ENCODE assay signal across 26 mouse cellular contexts in the genomic region with DNA sequence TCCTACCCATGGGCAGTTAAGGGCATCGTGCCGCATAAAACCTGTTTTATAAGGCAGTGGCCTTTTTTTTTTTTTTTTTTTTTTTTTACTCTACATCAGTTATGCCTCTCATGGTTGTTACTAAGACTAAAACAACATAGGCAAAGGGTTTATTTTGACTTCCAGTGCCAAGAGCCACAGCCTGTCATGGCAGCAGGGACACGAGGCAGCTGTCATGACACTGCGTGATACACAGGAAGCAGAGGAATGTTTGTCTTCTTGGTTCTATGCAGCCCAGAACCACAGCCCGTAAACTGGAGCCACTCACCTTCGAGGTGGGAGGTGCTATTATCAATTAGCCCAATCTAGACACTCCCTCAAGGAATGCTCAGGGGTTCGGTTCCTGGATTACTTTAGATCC.
DNase-seq lines count a peak whose midpoint lies in the region; ATAC-seq lines count a peak whose summit lies in the region.
"Had no signal": no experiment of that assay in that cellular context is flagged by ENCODE, and none has a peak within 500 bp of the region (broad histone marks: within the 10 kb centered on the region; RNA-seq: fewer than 3 reads in every experiment).

No protein-coding gene starts in this region.

- no peak overlapping the region for H3K4me2 ChIP-seq in kidney, embryonic 16.5 days (replicated peaks; ENCODE audit: low read depth, low read length)
- H3K4me2 ChIP-seq in lung, embryonic 16.5 days (ENCODE audit: low read depth, low read length): no peak overlapping the region
- H3K4me2 ChIP-seq: embryonic facial prominence, embryonic 12.5 days; embryonic facial prominence, embryonic 15.5 days; heart, embryonic 12.5 days; heart, embryonic 15.5 days had no signal

- DNase-seq in kidney, adult 8-10 months: no peak
- peak; percentile 27 for DNase-seq in kidney, postnatal 14 days
- DNase-seq in kidney, adult 18-20 months: no peak
- no peak for DNase-seq in lung, adult 18-20 months
- DNase-seq: adrenal gland, adult 2 months; adrenal gland, postnatal 14 days; cerebellum, adult 11 months; cerebellum, adult 2 months; cerebellum, adult 9-11 months; cerebellum, postnatal 25 days; forebrain, postnatal 0 days; gastrocnemius, adult 2 months; gastrocnemius, postnatal 14 days; heart, adult 11 months; heart, postnatal 10 days; heart, postnatal 4 days had no signal

- no peak overlapping the region for H3K4me3 ChIP-seq in kidney, embryonic 16.5 days (ENCODE audit: low read length)
- H3K4me3 ChIP-seq in lung, embryonic 16.5 days (ENCODE audit: low read length): no peak overlapping the region
- peak overlapping the region; percentile 28 for H3K4me3 ChIP-seq in megakaryocyte, embryonic 14.5 days (replicated peaks)
- H3K4me3 ChIP-seq: embryonic facial prominence, embryonic 12.5 days; embryonic facial prominence, embryonic 15.5 days; gastrocnemius, adult 2 months; heart, embryonic 12.5 days; heart, embryonic 15.5 days had no signal

- no peaks in the 10 kb centered on the region for H3K27me3 ChIP-seq in kidney, embryonic 16.5 days (ENCODE audit: insufficient read depth, low read length)
- H3K27me3 ChIP-seq in lung, embryonic 16.5 days (ENCODE audit: control insufficient read depth, insufficient read depth, low read depth, low read length): no peaks in the 10 kb centered on the region
- H3K27me3 ChIP-seq in megakaryocyte, embryonic 14.5 days (replicated peaks): no peaks in the 10 kb centered on the region
- H3K27me3 ChIP-seq: embryonic facial prominence, embryonic 12.5 days; embryonic facial prominence, embryonic 15.5 days; heart, embryonic 12.5 days; heart, embryonic 15.5 days had no signal

- H3K36me3 ChIP-seq in kidney, embryonic 16.5 days (ENCODE audit: insufficient read depth, low read length): no peaks in the 10 kb centered on the region
- no peaks in the 10 kb centered on the region for H3K36me3 ChIP-seq in lung, embryonic 16.5 days (ENCODE audit: control insufficient read depth, insufficient read depth, low read length)
- no peaks in the 10 kb centered on the region for H3K36me3 ChIP-seq in megakaryocyte, embryonic 14.5 days (replicated peaks; ENCODE audit: low read length)
- H3K36me3 ChIP-seq: embryonic facial prominence, embryonic 12.5 days; embryonic facial prominence, embryonic 15.5 days; heart, embryonic 12.5 days; heart, embryonic 15.5 days had no signal

- no peak overlapping the region for H3K27ac ChIP-seq in kidney, embryonic 16.5 days (ENCODE audit: low read length)
- no peak overlapping the region for H3K27ac ChIP-seq in lung, embryonic 16.5 days (ENCODE audit: low read length)
- H3K27ac ChIP-seq: embryonic facial prominence, embryonic 12.5 days; embryonic facial prominence, embryonic 15.5 days; gastrocnemius, adult 2 months; heart, embryonic 15.5 days had no signal

- ATAC-seq in kidney, embryonic 16.5 days (ENCODE audit: low FRiP score, low TSS enrichment): 0 out of 2 replicates have a peak, but pooled peaks have one; percentile 46
- ATAC-seq in lung, embryonic 16.5 days (ENCODE audit: low read depth): 0 out of 2 replicates have a peak, but pooled peaks have one; percentile 26
- ATAC-seq in megakaryocyte, adult 5-6 weeks (ENCODE audit: poor library complexity, severe bottlenecking): no peak
- ATAC-seq: CD4-positive, CD25-positive, alpha-beta regulatory T cell, adult 4 months; forebrain, embryonic 14.5 days; forebrain, postnatal 0 days had no signal

- H3K9ac ChIP-seq in kidney, embryonic 16.5 days (replicated peaks; ENCODE audit: low read length): no peak overlapping the region
- H3K9ac ChIP-seq in lung, embryonic 16.5 days (ENCODE audit: low read length): no peak overlapping the region
- H3K9ac ChIP-seq: embryonic facial prominence, embryonic 12.5 days; embryonic facial prominence, embryonic 15.5 days; forebrain, postnatal 0 days; heart, embryonic 12.5 days; heart, embryonic 15.5 days had no signal

- no peaks in the 10 kb centered on the region for H3K9me3 ChIP-seq in kidney, embryonic 16.5 days (ENCODE audit: low read length)
- no peaks in the 10 kb centered on the region for H3K9me3 ChIP-seq in lung, embryonic 16.5 days (ENCODE audit: control insufficient read depth, low read length)
- H3K9me3 ChIP-seq in megakaryocyte, embryonic 14.5 days: peaks cover 51% of the 10 kb centered on the region
- H3K9me3 ChIP-seq: embryonic facial prominence, embryonic 12.5 days; embryonic facial prominence, embryonic 15.5 days; heart, embryonic 15.5 days had no signal

- WGBS in kidney, embryonic 16.5 days: 47% methylated on average over 7 of the region's 7 CpGs
- 65% methylated on average over 7 of the region's 7 CpGs for WGBS in lung, embryonic 16.5 days

- no peaks in the 10 kb centered on the region for H3K4me1 ChIP-seq in kidney, embryonic 16.5 days (ENCODE audit: insufficient read depth, low read length)
- 0 out of 2 replicates have a peak, but pooled peaks cover under 1% of the 10 kb centered on the region for H3K4me1 ChIP-seq in lung, embryonic 16.5 days (replicated peaks; ENCODE audit: control insufficient read depth, insufficient read depth, low read length)
- H3K4me1 ChIP-seq in megakaryocyte, embryonic 14.5 days: no peaks in the 10 kb centered on the region
- H3K4me1 ChIP-seq: embryonic facial prominence, embryonic 15.5 days; heart, embryonic 12.5 days; heart, embryonic 15.5 days had no signal
